Mouse (Mus musculus) megakaryocyte, embryonic 14.5 days (primary cell): ENCODE data around the gene Raver1.

Experiments used
- FLI1 ChIP-seq: IDR thresholded peaks from 2 replicates; pipeline ENCODE4 v1.6.1; 2012; ENCODE audit warnings: low read length, inconsistent platforms, mixed read lengths
- GATA1 ChIP-seq: IDR thresholded peaks from 3 replicates; pipeline ENCODE4 v1.6.1; 2012; ENCODE audit warnings: mixed read lengths, low read length, inconsistent platforms, borderline replicate concordance

DNA sequence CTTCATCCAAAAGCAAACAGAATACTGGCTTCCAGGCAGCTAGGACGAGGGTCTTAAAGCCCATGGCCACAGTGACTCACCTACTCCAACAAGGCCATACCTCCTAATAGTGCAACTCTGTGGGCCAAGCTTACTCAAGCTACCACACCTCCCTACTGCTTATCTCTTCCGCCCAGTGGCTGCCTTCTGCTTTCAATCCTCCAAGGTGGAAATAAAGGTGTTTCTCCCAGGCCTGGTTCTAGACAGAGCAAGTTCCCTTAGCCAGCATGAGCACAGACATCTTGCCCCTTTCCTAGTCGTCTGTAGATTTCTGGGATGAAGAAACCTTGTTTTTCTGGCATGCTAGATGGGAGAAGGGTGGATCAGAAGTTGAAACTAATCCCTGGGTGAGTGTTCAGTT is 52.0 kb downstream of the Raver1 start:
- TF ChIP-seq GATA1 (no peak), FLI1 (no peak)
